Mouse (Mus musculus) limb, embryonic 14.5 days (tissue): Measurements from ENCODE around the gene Gadd45gip1. TPM values are rescaled to one million over a fixed set of nuclear protein-coding genes. Genes with fewer than 3 reads are reported as not detected.
A peak's percentile ranks its signal among the peaks of the same experiment; 100 is the strongest.

Experiments used
- ATAC-seq: fragments of 200-750 bp; cut with Nextera tagmentation; 2 replicates; pipeline ENCODE4 v1.8.0; 2017; ENCODE audit warnings: low read depth, moderate number of reproducible peaks, moderate TSS enrichment; ENCODE audit not compliant: low FRiP score
- DNase-seq: peaks from one replicate; pipeline ENCODE4 v3.0.0-alpha.2; 2015; ENCODE audit warnings: low spot score
- H3K27ac ChIP-seq: fragments of 300-500 bp; sonication (generic); replicated peaks from 2 replicates; pipeline ENCODE4 v1.5.1; 2014; ENCODE audit warnings: low read depth, mild to moderate bottlenecking, low read length, moderate library complexity, mixed read lengths
- H3K27me3 ChIP-seq: fragments of 300-500 bp; sonication (generic); 2 replicates; pipeline ENCODE4 v1.6.1; 2014; ENCODE audit warnings: low read length, mixed read lengths; ENCODE audit not compliant: control insufficient read depth, insufficient read depth
- H3K36me3 ChIP-seq: fragments of 300-500 bp; sonication (generic); 2 replicates; pipeline ENCODE4 v1.6.1; 2014; ENCODE audit warnings: mild to moderate bottlenecking, low read length, moderate library complexity, mixed read lengths; ENCODE audit not compliant: control insufficient read depth, insufficient read depth
- H3K4me1 ChIP-seq: fragments of 300-500 bp; sonication (generic); 2 replicates; pipeline ENCODE4 v1.6.1; 2014; ENCODE audit warnings: antibody characterized with exemption, low read length, mixed read lengths; ENCODE audit not compliant: control insufficient read depth, insufficient read depth
- H3K4me2 ChIP-seq: fragments of 300-500 bp; sonication (generic); replicated peaks from 2 replicates; pipeline ENCODE4 v1.6.1; 2014; ENCODE audit warnings: low read depth, mild to moderate bottlenecking, low read length, moderate library complexity; ENCODE audit not compliant: severe bottlenecking
- H3K4me3 ChIP-seq: fragments of 300-500 bp; sonication (generic); replicated peaks from 2 replicates; pipeline ENCODE4 v1.5.1; 2014; ENCODE audit warnings: low read length
- H3K9ac ChIP-seq: fragments of 300-500 bp; sonication (generic); 2 replicates; pipeline ENCODE4 v1.6.1; 2014; ENCODE audit warnings: mild to moderate bottlenecking, low read depth, low read length, moderate library complexity; ENCODE audit not compliant: severe bottlenecking
- H3K9me3 ChIP-seq: fragments of 300-500 bp; sonication (generic); 2 replicates; pipeline ENCODE4 v1.6.1; 2016; ENCODE audit warnings: low read length; ENCODE audit not compliant: control insufficient read depth
- POLR2A ChIP-seq: fragments of 200-500 bp; IDR thresholded peaks from 2 replicates; pipeline ENCODE4 v1.8.0; 2012; ENCODE audit warnings: inconsistent platforms, mild to moderate bottlenecking, moderate library complexity, borderline replicate concordance; ENCODE audit not compliant: insufficient read depth, insufficient read length; ENCODE audit errors: extremely low read depth
- WGBS: fragments of 180-500 bp; shearing (Covaris S2); extraction: QIAGEN DNeasy Blood & Tissue Kit; methylation state at CpG from one replicate; pipeline ENCODE4 v1.1.7; 2014; 5-methylcytosine and 5-hydroxymethylcytosine counted together
- polyA plus RNA-seq, 2 experiments: library from polyadenylated mRNA; depleted of rRNA in 1 of 2; stranded (reverse) in 1 of 2; unstranded in 1 of 2; fragments of >200 nt; fragmentation: Nextera tagmentation in 1 of 2; extraction: Ambion mirVana in 1 of 2; gene quantifications; 2 replicates each; pipeline versions ENCODE4 v1.2.1 to v1.2.3; 2012 to 2014

Gadd45gip1 gene
- polyA plus RNA-seq, 2 experiments, result 44.9 to 45.6 TPM

GRCm38 (mm10) chr8:84840248-84840999 is 9.1 kb downstream of the Gadd45gip1 start, which contains the start of gene Rad23a:
Rad23a (minus strand) TSS chr8:84840665.
- H3K27me3 ChIP-seq, result no peaks in the 10 kb centered on the region
- H3K27ac ChIP-seq, result peak within 1 kb of the TSS; percentile 83
- peak within 1 kb of the TSS; percentile 59 for H3K4me2 ChIP-seq
- ATAC-seq (peak; percentile 92), DNase-seq (peak; percentile 95)
- H3K9ac ChIP-seq, result peak within 1 kb of the TSS; percentile 86
- TF ChIP-seq POLR2A, result peak; percentile 87; the same call in 1 of the 2 replicates
- H3K4me1 ChIP-seq, result peaks cover 24% of the 10 kb centered on the region; the same call in 1 of the 2 replicates
- WGBS, result 0% methylated on average over 37 of the region's 55 CpGs
- peak within 1 kb of the TSS; percentile 83 for H3K4me3 ChIP-seq
- peaks cover 81% of the 10 kb centered on the region for H3K36me3 ChIP-seq
- no peaks in the 10 kb centered on the region for H3K9me3 ChIP-seq

GRCm38 (mm10) chr8:84841514-84841913 is 10.2 kb downstream of the Gadd45gip1 start:
- ATAC-seq (no peak), DNase-seq (no peak)
- no peak overlapping the region for H3K4me3 ChIP-seq
- TF ChIP-seq POLR2A, result no peak
- no peaks in the 10 kb centered on the region for H3K27me3 ChIP-seq
- H3K36me3 ChIP-seq, result peaks cover 74% of the 10 kb centered on the region
- H3K9ac ChIP-seq, result no peak overlapping the region
- no peaks in the 10 kb centered on the region for H3K9me3 ChIP-seq
- H3K4me2 ChIP-seq, result no peak overlapping the region
- WGBS, result 72% methylated on average over 1 of the region's 1 CpGs
- H3K4me1 ChIP-seq, result peaks cover 24% of the 10 kb centered on the region; the same call in 1 of the 2 replicates
- no peak overlapping the region for H3K27ac ChIP-seq

- no peaks in the 10 kb centered on the region for H3K9me3 ChIP-seq
- ATAC-seq (no peak), DNase-seq (no peak)
- WGBS, result 80% methylated on average over 9 of the region's 9 CpGs
- H3K27ac ChIP-seq, result no peak overlapping the region
- H3K4me2 ChIP-seq, result peak overlapping the region; percentile 65
- peaks cover 22% of the 10 kb centered on the region; the same call in 1 of the 2 replicates for H3K4me1 ChIP-seq
- no peaks in the 10 kb centered on the region for H3K27me3 ChIP-seq
- peak overlapping the region; percentile 79 for H3K4me3 ChIP-seq
- H3K9ac ChIP-seq, result peak overlapping the region; percentile 92
- TF ChIP-seq POLR2A, result no peak
- H3K36me3 ChIP-seq, result peaks cover 49% of the 10 kb centered on the region
Measured at GRCm38 (mm10) chr8:84844397-84845070, 13.2 kb downstream of the Gadd45gip1 start.

GRCm38 (mm10) chr8:84845355-84846093 is 14.2 kb downstream of the Gadd45gip1 start:
- Histone ChIP-seq H3K36me3 (peaks cover 49% of the 10 kb centered on the region), H3K4me3 (peak overlapping the region; percentile 79), H3K9me3 (no peaks in the 10 kb centered on the region), H3K27me3 (no peaks in the 10 kb centered on the region), H3K4me2 (peak overlapping the region; percentile 65), H3K9ac (peak overlapping the region; percentile 92), H3K27ac (no peak overlapping the region), H3K4me1 (peaks cover 20% of the 10 kb centered on the region; the same call in 1 of the 2 replicates)
- ATAC-seq (no peak), DNase-seq (no peak)
- WGBS, result 12% methylated on average over 12 of the region's 12 CpGs
- TF ChIP-seq POLR2A, result no peak
